Mouse (Mus musculus): Measurements from ENCODE around the gene Dennd4c.

The Dennd4c gene

GRCm38 (mm10) chr4:86748336-86749291 lies at the start of gene Dennd4c:
TSS of gene Dennd4c (plus strand) at chr4:86748555.
- peak; percentile 99 for DNase-seq (ENCODE audit: low spot score)

DNA sequence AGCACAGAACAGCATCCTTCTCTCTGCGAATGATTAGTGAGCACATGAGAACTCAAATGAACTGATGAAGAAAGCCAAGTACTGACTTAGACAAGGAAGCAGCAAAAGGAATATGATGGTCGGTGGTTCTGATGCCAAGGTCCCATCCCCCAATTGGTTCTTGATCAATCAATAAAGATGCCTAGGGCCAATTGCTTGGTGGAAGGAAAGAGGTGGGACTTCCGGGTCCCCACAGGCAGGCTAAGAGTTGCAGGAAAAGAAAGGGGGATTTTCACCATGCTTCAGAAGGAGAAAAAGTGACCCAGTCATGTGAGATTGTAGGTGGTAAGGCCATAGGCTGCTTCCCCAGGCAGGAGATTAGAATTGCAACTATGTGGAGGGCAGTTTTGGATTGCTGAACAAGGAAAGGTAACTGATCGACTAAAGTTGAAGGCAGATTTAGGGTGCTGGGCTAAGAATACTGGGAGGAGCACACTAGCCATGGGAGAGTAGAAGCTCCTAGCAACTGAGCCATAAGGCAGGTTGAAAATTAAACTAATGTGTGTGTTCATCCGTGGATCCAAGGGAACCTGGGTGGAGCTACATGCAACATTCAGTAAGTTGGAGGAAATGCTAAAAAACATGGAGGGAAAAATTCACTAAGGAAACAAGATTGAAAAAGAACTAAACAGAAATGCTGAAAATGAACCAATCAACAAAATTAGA lies 49.0 kb upstream of the Dennd4c start:
- DNase-seq (ENCODE audit: low spot score) = no peak

GRCm38 (mm10) chr4:86708801-86709200 lies 39.6 kb upstream of the Dennd4c start:
- no peak for DNase-seq (ENCODE audit: low spot score)

DNA sequence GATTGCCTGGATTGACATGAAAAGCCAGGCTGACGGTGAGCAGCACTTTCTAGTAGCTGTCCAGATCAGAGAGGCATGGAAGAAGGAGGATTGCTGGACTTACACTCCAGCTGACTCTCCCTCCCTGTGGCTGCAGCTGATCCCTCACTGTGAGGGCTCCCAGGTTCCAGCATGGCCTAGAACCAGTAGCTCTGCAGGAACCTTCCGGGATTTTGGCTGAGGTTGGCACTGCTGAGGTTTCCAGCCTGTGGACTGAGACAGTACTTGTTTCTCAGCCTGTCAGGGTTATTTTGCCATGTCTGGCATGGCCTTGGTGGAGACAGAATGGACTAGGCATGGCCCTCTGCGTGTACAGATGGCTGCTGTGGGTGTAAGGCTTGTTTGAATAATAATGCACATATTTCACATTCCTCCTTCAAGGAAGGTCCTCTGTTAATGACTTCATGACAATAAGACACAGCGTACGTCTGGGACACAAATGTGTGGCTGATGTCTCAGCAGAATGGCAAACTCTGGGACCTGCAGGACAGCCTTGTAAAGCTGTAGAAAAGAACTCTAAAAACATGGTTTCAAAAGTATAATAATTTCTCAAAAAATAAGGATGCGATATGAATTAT lies 38.2 kb upstream of the Dennd4c start:
- no peak for DNase-seq (ENCODE audit: low spot score)

DNA sequence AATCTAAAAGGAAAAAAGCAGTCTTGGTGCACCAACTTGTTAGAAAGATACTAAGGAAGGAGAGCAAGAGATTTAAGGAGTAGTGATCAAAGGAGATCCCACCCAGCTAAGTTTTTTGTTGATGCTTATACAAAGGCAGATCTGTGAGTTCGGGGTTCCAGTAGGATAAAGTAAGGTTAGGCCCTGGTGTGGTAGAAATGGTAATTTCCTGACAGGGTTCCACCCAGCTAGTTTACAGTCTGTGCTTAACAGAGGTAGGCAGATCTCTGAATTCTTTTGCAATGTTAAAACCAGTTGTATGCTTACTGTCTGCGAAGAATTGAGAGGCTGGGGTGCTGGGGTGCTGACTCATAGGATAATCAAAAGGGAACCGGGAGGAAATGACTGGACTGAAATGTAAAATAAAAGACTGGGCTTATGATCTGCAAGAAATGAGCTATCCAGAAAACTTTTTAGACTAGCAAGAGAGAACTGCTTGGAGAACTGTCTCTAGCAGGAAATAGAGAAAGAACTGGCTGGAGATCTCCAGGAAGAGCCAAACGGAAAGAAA lies 37.6 kb upstream of the Dennd4c start:
- DNase-seq (ENCODE audit: low spot score) = no peak

GRCm38 (mm10) chr4:86712751-86713195 lies 35.6 kb upstream of the Dennd4c start:
- DNase-seq (ENCODE audit: low spot score) = no peak

GRCm38 (mm10) chr4:86713518-86713917 lies 34.8 kb upstream of the Dennd4c start:
- DNase-seq (ENCODE audit: low spot score) = no peak

DNA sequence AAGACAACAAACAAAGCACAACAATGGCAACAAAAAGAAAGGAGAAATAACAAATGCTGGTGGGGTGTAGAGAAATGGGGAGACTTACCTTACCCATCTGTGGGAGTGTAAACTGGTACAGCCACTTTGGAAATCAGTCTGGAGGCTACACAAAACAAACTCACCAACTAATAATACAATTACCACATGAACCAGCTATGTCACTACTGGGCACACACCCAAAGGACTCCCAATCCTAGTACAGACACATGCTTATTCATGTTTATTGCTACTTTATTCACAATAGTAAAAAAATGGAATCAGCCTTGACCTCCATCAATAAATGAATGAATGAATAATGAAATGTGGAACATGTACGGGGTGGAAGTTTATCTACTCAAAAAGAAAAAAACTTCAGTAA lies 33.0 kb upstream of the Dennd4c start:
- peak; percentile 50 for DNase-seq (ENCODE audit: low spot score)

DNA sequence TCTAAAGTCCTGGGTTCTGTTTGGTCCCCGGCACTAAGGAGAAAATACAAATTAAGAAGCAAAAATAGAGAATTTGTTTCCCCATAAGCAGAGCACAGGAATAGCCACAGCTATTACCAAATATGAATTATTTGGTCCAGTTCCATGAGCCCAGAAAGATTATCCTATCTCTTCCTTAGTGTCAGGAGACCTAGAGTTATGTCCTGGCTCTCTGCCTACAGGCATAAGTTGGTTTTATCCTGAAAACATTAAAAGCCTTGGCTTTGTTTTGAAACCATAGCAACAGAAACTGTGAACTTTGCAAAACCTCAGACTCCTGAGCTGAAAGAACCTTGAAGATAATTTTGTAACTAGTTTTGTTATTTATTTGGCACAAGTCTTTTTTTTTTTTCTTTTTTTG lies 31.2 kb upstream of the Dennd4c start:
- DNase-seq (ENCODE audit: low spot score) = no peak

GRCm38 (mm10) chr4:86718878-86719577 lies 29.3 kb upstream of the Dennd4c start:
- DNase-seq (ENCODE audit: low spot score) = no peak

DNA sequence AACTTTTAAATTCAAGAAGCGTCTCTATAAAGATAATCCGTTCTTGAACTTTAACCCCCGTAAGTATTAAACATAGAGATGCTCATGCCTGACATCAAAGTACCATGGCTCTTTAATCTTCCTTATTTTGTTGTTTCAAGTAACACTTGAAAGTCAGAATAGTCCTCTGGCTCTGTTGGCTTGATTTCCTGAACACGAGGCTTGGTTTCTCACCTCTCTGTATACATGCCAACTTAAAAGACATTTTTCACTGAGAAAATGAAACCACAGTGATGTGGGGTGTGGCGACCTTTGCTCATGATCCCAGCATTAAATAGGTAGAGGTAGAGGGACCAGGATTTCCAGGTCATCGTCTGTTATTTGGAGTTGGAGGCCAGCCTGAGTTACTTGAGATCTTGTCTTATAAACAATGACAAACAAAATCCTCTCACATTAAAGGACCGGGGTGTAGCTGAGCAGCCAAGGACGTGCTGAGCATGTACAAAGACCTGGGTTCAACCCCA lies 26.4 kb upstream of the Dennd4c start:
- DNase-seq (ENCODE audit: low spot score) = no peak

GRCm38 (mm10) chr4:86725175-86725574 lies 23.2 kb upstream of the Dennd4c start:
- DNase-seq (ENCODE audit: low spot score) = no peak

DNA sequence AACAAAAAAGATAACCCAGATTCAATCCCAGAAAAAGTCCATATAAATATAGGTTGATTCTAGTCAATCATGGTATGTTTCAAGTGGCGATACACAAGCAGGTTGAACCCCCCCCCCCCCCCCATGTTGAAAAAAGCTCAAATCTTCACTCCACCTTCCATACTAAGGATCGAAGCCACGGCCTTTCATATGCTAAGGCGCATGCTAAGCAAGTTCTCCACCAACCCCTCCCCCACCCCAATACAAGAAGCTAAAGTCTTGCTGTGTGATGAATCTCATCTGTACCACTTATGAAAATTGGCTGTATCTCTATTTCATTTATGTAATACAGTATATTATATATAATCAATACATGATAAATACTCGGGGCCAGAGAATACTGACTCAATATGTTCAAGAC lies 22.2 kb upstream of the Dennd4c start:
- DNase-seq (ENCODE audit: low spot score) = no peak

DNA sequence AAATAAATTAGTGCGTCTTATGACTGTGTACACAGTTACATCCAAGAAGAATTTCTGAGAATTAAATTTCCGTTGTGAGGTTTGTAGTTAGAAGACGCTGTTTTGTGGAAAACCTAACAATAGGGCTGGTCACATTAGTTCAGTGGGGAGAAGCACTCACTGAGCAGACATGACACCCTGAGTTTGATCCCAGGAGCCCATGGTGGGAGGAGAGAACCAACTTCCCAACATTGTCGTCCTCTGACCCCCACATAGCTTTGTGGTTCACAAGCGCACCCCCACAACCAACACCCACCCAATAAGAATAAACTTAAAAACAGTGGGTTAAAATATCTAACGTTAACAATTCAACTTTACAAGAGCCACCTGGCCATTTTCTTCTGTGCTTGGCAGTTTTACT lies 18.5 kb upstream of the Dennd4c start:
- no peak for DNase-seq (ENCODE audit: low spot score)

DNA sequence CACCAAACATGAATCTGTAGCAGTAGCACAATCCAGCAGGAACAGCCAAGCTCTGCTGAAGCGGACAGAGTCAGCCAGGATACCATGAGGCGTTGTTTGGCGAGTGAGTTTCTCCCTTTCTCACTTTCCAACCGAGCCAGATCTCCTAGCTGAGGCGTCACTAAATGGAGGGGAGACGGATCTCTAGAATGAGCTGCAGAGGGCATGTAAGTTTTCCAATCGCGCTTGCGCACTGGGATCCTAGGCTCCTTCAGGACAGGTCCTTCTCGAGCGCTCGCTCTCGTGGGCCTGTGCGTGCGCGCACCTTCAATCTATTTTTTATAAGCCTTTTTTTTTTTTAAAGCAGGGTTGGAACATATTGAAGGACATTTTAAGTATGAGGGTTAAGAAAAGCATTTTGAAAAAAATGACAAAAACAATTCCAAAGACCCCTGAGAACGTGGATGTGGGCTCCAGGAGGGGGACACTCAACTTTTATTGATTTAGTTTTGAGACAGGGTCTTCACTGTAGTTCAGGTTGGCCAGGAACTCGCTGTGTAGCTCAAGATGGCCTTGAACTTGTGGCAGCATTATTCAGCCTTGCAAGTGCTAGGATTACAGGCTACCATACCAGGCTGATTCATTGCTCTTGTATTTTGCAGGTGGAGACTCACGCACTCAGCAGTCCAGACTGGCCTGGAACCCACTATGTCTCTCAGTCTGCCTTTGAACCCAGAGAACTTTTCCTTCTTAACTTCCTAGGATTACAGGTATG lies 14.1 kb upstream of the Dennd4c start:
- DNase-seq (ENCODE audit: low spot score) = no peak

GRCm38 (mm10) chr4:86739308-86739993 lies 8.9 kb upstream of the Dennd4c start:
- DNase-seq (ENCODE audit: low spot score) = no peak

GRCm38 (mm10) chr4:86749361-86749841 lies 1.0 kb downstream of the Dennd4c start:
- DNase-seq (ENCODE audit: low spot score) = peak; percentile 44

- no peak for DNase-seq (ENCODE audit: low spot score)
Observed at GRCm38 (mm10) chr4:86750346-86750945, 2.1 kb downstream of the Dennd4c start.

DNA sequence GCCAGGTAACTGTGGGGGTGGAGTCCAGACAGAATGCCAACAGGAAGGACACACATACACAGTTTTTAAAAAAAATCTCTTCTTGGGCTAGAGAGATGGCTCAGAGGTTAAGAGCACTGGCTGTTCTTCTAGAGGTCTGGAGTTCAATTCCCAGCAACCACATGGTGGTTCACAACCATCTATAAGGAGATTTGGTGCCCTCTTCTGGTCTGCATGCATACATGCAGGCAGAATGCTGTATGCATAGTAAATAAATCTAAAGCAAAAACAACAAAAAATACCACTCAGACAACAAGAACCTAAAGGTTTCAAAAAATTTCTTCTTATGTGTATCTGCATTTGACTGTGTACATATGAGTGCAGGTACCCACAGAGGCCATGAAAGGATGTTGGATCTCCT lies 16.0 kb downstream of the Dennd4c start:
- DNase-seq (ENCODE audit: low spot score) = no peak

GRCm38 (mm10) chr4:86777587-86777986 lies 29.2 kb downstream of the Dennd4c start:
- no peak for DNase-seq (ENCODE audit: low spot score)

Data from testis, postnatal 10 days (tissue).